Mouse (Mus musculus): ENCODE results near the gene Prelp. TPM values are rescaled to one million over a fixed set of nuclear protein-coding genes. Genes with fewer than 3 reads are reported as not detected.
"Not testable (repeated sequence)": the region's sequence is repeated elsewhere in the genome, so short reads cannot be mapped to it uniquely, and the experiment has no call there.

The Prelp gene
- polyA plus RNA-seq (2014; fragmentation: Nextera tagmentation; extraction: Ambion mirVana) = 7.1 and 8.7 TPM in 2 replicates

- ATAC-seq (ENCODE audit: low FRiP score, low TSS enrichment) = no peak
- peak within 1 kb of the TSS; percentile 12; the same call in 1 of the 2 replicates for H3K4me2 ChIP-seq (ENCODE audit: low read length)
- WGBS = 21% methylated on average over 8 of the region's 8 CpGs
These were observed at the start of gene Prelp for GRCm38 (mm10) chr1:133921304-133921751. Gene Prelp, minus strand, starts transcription at chr1:133921414.

GRCm38 (mm10) chr1:133969427-133969826 is 48.2 kb upstream of the Prelp start:
- 83% methylated on average over 8 of the region's 8 CpGs for WGBS
- DNase-seq (no peak), ATAC-seq (ENCODE audit: low FRiP score, low TSS enrichment) (no peak)
- Histone ChIP-seq H3K27me3 (ENCODE audit: control insufficient read depth, insufficient read depth, low read length) (no peaks in the 10 kb centered on the region), H3K9me3 (ENCODE audit: control insufficient read depth, low read length) (no peaks in the 10 kb centered on the region), H3K9ac (replicated peaks; ENCODE audit: low read length) (no peak overlapping the region), H3K4me3 (replicated peaks; ENCODE audit: low read depth, low read length) (no peak overlapping the region), H3K4me1 (ENCODE audit: control insufficient read depth, insufficient read depth, low read length) (no peaks in the 10 kb centered on the region), H3K27ac (replicated peaks; ENCODE audit: low read depth, low read length) (no peak overlapping the region), H3K4me2 (ENCODE audit: low read length) (no peak overlapping the region), H3K36me3 (ENCODE audit: control insufficient read depth, insufficient read depth, low read length) (no peaks in the 10 kb centered on the region)

More at GRCm38 (mm10) chr1:133921304-133921751, at the start of gene Prelp:
- no peak within 1 kb of the TSS for H3K4me3 ChIP-seq (replicated peaks; ENCODE audit: low read depth, low read length)
- H3K9ac ChIP-seq (replicated peaks; ENCODE audit: low read length) = no peak within 1 kb of the TSS
- H3K27me3 ChIP-seq (ENCODE audit: control insufficient read depth, insufficient read depth, low read length) = no peaks in the 10 kb centered on the region
- H3K36me3 ChIP-seq (ENCODE audit: control insufficient read depth, insufficient read depth, low read length) = no peaks in the 10 kb centered on the region
- no peak within 1 kb of the TSS; the same call in 1 of the 2 replicates for H3K27ac ChIP-seq (replicated peaks; ENCODE audit: low read depth, low read length)
- H3K4me1 ChIP-seq (ENCODE audit: control insufficient read depth, insufficient read depth, low read length) = peaks cover 14% of the 10 kb centered on the region
- H3K9me3 ChIP-seq (ENCODE audit: control insufficient read depth, low read length) = no peaks in the 10 kb centered on the region
- DNase-seq = peak; percentile 39

GRCm38 (mm10) chr1:133968788-133969325 is 47.6 kb upstream of the Prelp start:
- no peaks in the 10 kb centered on the region for H3K4me1 ChIP-seq (ENCODE audit: control insufficient read depth, insufficient read depth, low read length)
- no peak overlapping the region for H3K9ac ChIP-seq (replicated peaks; ENCODE audit: low read length)
- no peaks in the 10 kb centered on the region for H3K36me3 ChIP-seq (ENCODE audit: control insufficient read depth, insufficient read depth, low read length)
- no peak overlapping the region for H3K4me3 ChIP-seq (replicated peaks; ENCODE audit: low read depth, low read length)
- H3K4me2 ChIP-seq (ENCODE audit: low read length) = no peak overlapping the region
- H3K27ac ChIP-seq (replicated peaks; ENCODE audit: low read depth, low read length) = no peak overlapping the region
- ATAC-seq (ENCODE audit: low FRiP score, low TSS enrichment) (no peak), DNase-seq (no peak)
- H3K9me3 ChIP-seq (ENCODE audit: control insufficient read depth, low read length) = no peaks in the 10 kb centered on the region
- H3K27me3 ChIP-seq (ENCODE audit: control insufficient read depth, insufficient read depth, low read length) = no peaks in the 10 kb centered on the region
- 82% methylated on average over 4 of the region's 4 CpGs for WGBS

- no peaks in the 10 kb centered on the region for H3K36me3 ChIP-seq (ENCODE audit: control insufficient read depth, insufficient read depth, low read length)
- H3K27me3 ChIP-seq (ENCODE audit: control insufficient read depth, insufficient read depth, low read length) = no peaks in the 10 kb centered on the region
- no peak overlapping the region for H3K27ac ChIP-seq (replicated peaks; ENCODE audit: low read depth, low read length)
- WGBS = 77% methylated on average over 7 of the region's 7 CpGs
- no peak overlapping the region for H3K9ac ChIP-seq (replicated peaks; ENCODE audit: low read length)
- no peak overlapping the region for H3K4me3 ChIP-seq (replicated peaks; ENCODE audit: low read depth, low read length)
- H3K4me2 ChIP-seq (ENCODE audit: low read length) = no peak overlapping the region
- no peak for DNase-seq
- ATAC-seq (ENCODE audit: low FRiP score, low TSS enrichment) = no peak
- no peaks in the 10 kb centered on the region for H3K9me3 ChIP-seq (ENCODE audit: control insufficient read depth, low read length)
- no peaks in the 10 kb centered on the region for H3K4me1 ChIP-seq (ENCODE audit: control insufficient read depth, insufficient read depth, low read length)
These were observed 46.3 kb upstream of the Prelp start for GRCm38 (mm10) chr1:133967481-133968017.

- Histone ChIP-seq H3K9me3 (ENCODE audit: control insufficient read depth, low read length) (no peaks in the 10 kb centered on the region), H3K27me3 (ENCODE audit: control insufficient read depth, insufficient read depth, low read length) (no peaks in the 10 kb centered on the region), H3K4me3 (replicated peaks; ENCODE audit: low read depth, low read length) (no peak overlapping the region), H3K4me2 (ENCODE audit: low read length) (no peak overlapping the region), H3K27ac (replicated peaks; ENCODE audit: low read depth, low read length) (no peak overlapping the region), H3K4me1 (ENCODE audit: control insufficient read depth, insufficient read depth, low read length) (0 out of 2 replicates have a peak, but pooled peaks cover 2% of the 10 kb centered on the region), H3K9ac (replicated peaks; ENCODE audit: low read length) (no peak overlapping the region), H3K36me3 (ENCODE audit: control insufficient read depth, insufficient read depth, low read length) (no peaks in the 10 kb centered on the region)
- WGBS = 78% methylated on average over 2 of the region's 2 CpGs
- DNase-seq (no peak), ATAC-seq (ENCODE audit: low FRiP score, low TSS enrichment) (no peak)
These were observed 44.8 kb upstream of the Prelp start for GRCm38 (mm10) chr1:133966044-133966443.

GRCm38 (mm10) chr1:133965298-133965697 is 44.1 kb upstream of the Prelp start:
- Histone ChIP-seq H3K9ac (replicated peaks; ENCODE audit: low read length) (no peak overlapping the region), H3K4me2 (ENCODE audit: low read length) (no peak overlapping the region), H3K4me1 (ENCODE audit: control insufficient read depth, insufficient read depth, low read length) (0 out of 2 replicates have a peak, but pooled peaks cover 2% of the 10 kb centered on the region), H3K4me3 (replicated peaks; ENCODE audit: low read depth, low read length) (no peak overlapping the region), H3K27me3 (ENCODE audit: control insufficient read depth, insufficient read depth, low read length) (no peaks in the 10 kb centered on the region), H3K36me3 (ENCODE audit: control insufficient read depth, insufficient read depth, low read length) (no peaks in the 10 kb centered on the region), H3K27ac (replicated peaks; ENCODE audit: low read depth, low read length) (no peak overlapping the region), H3K9me3 (ENCODE audit: control insufficient read depth, low read length) (no peaks in the 10 kb centered on the region)
- no peak for ATAC-seq (ENCODE audit: low FRiP score, low TSS enrichment)
- no peak for DNase-seq
- 61% methylated on average over 5 of the region's 5 CpGs for WGBS

- H3K9ac ChIP-seq (replicated peaks; ENCODE audit: low read length) = no peak overlapping the region
- WGBS = 80% methylated on average over 5 of the region's 5 CpGs
- no peaks in the 10 kb centered on the region for H3K9me3 ChIP-seq (ENCODE audit: control insufficient read depth, low read length)
- H3K27me3 ChIP-seq (ENCODE audit: control insufficient read depth, insufficient read depth, low read length) = no peaks in the 10 kb centered on the region
- ATAC-seq (ENCODE audit: low FRiP score, low TSS enrichment) (no peak), DNase-seq (no peak)
- 0 out of 2 replicates have a peak, but pooled peaks cover 2% of the 10 kb centered on the region for H3K4me1 ChIP-seq (ENCODE audit: control insufficient read depth, insufficient read depth, low read length)
- no peak overlapping the region for H3K27ac ChIP-seq (replicated peaks; ENCODE audit: low read depth, low read length)
- no peaks in the 10 kb centered on the region for H3K36me3 ChIP-seq (ENCODE audit: control insufficient read depth, insufficient read depth, low read length)
- H3K4me2 ChIP-seq (ENCODE audit: low read length) = no peak overlapping the region
- no peak overlapping the region for H3K4me3 ChIP-seq (replicated peaks; ENCODE audit: low read depth, low read length)
These were observed 43.5 kb upstream of the Prelp start for GRCm38 (mm10) chr1:133964742-133965141.

- H3K27me3 ChIP-seq (ENCODE audit: control insufficient read depth, insufficient read depth, low read length); H3K9ac ChIP-seq (replicated peaks; ENCODE audit: low read length); H3K9me3 ChIP-seq (ENCODE audit: control insufficient read depth, low read length); ATAC-seq (ENCODE audit: low FRiP score, low TSS enrichment); H3K4me1 ChIP-seq (ENCODE audit: control insufficient read depth, insufficient read depth, low read length); H3K4me2 ChIP-seq (ENCODE audit: low read length); H3K36me3 ChIP-seq (ENCODE audit: control insufficient read depth, insufficient read depth, low read length); DNase-seq; H3K4me3 ChIP-seq (replicated peaks; ENCODE audit: low read depth, low read length); H3K27ac ChIP-seq (replicated peaks; ENCODE audit: low read depth, low read length): not testable (repeated sequence)
- 100% methylated on average over 1 of the region's 1 CpGs for WGBS
These were observed 42.4 kb upstream of the Prelp start for GRCm38 (mm10) chr1:133963578-133963977.

GRCm38 (mm10) chr1:133963128-133963527 is 41.9 kb upstream of the Prelp start:
- not testable (repeated sequence) for H3K4me1 ChIP-seq (ENCODE audit: control insufficient read depth, insufficient read depth, low read length); H3K27ac ChIP-seq (replicated peaks; ENCODE audit: low read depth, low read length); H3K9me3 ChIP-seq (ENCODE audit: control insufficient read depth, low read length); H3K4me2 ChIP-seq (ENCODE audit: low read length); H3K4me3 ChIP-seq (replicated peaks; ENCODE audit: low read depth, low read length); H3K36me3 ChIP-seq (ENCODE audit: control insufficient read depth, insufficient read depth, low read length); DNase-seq; H3K9ac ChIP-seq (replicated peaks; ENCODE audit: low read length); H3K27me3 ChIP-seq (ENCODE audit: control insufficient read depth, insufficient read depth, low read length); ATAC-seq (ENCODE audit: low FRiP score, low TSS enrichment)
- WGBS = 92% methylated on average over 3 of the region's 3 CpGs
